Mouse (Mus musculus) midbrain, embryonic 16.5 days (tissue): ENCODE results near the gene Wee2. TPM values are rescaled to one million over a fixed set of nuclear protein-coding genes. Genes with fewer than 3 reads are reported as not detected.
A peak's percentile ranks its signal among the peaks of the same experiment; 100 is the strongest.

Experiments used
- ATAC-seq: fragments of 200-750 bp; cut with Nextera tagmentation; 2 replicates; pipeline ENCODE4 v1.8.0; 2017; ENCODE audit warnings: moderate TSS enrichment
- H3K27ac ChIP-seq: fragments of 300-500 bp; sonication (generic); 2 replicates; pipeline ENCODE4 v1.5.1; 2014; ENCODE audit warnings: mild to moderate bottlenecking, low read length, mixed read lengths
- H3K27me3 ChIP-seq: fragments of 300-500 bp; sonication (generic); 2 replicates; pipeline ENCODE4 v1.6.1; 2014; ENCODE audit warnings: low read depth, low read length, mixed read lengths; ENCODE audit not compliant: control insufficient read depth, insufficient read depth
- H3K36me3 ChIP-seq: fragments of 300-500 bp; sonication (generic); 2 replicates; pipeline ENCODE4 v1.6.1; 2014; ENCODE audit warnings: mild to moderate bottlenecking, low read length, moderate library complexity, mixed read lengths; ENCODE audit not compliant: control insufficient read depth, insufficient read depth
- H3K4me1 ChIP-seq: fragments of 300-500 bp; sonication (generic); 2 replicates; pipeline ENCODE4 v1.6.1; 2014; ENCODE audit warnings: mild to moderate bottlenecking, low read length, mixed read lengths; ENCODE audit not compliant: control insufficient read depth, insufficient read depth
- H3K4me2 ChIP-seq: fragments of 300-500 bp; sonication (generic); 2 replicates; pipeline ENCODE4 v1.6.1; 2014; ENCODE audit warnings: mild to moderate bottlenecking, low read length, mixed read lengths
- H3K4me3 ChIP-seq: fragments of 300-500 bp; sonication (generic); 2 replicates; pipeline ENCODE4 v1.5.1; 2014; ENCODE audit warnings: low read depth, mild to moderate bottlenecking, low read length, moderate library complexity, mixed read lengths
- H3K9ac ChIP-seq: fragments of 300-500 bp; sonication (generic); 2 replicates; pipeline ENCODE4 v1.6.1; 2014; ENCODE audit warnings: low read depth, low read length, mixed read lengths
- H3K9me3 ChIP-seq: fragments of 300-500 bp; sonication (generic); replicated peaks from 2 replicates; pipeline ENCODE4 v1.6.1; 2014; ENCODE audit warnings: mild to moderate bottlenecking, low read length, mixed read lengths; ENCODE audit not compliant: control insufficient read depth, poor library complexity, severe bottlenecking
- WGBS: fragments of 180-500 bp; shearing (Covaris S2); extraction: QIAGEN DNeasy Blood & Tissue Kit; methylation state at CpG from one replicate; pipeline ENCODE4 v1.1.7; 2014; 5-methylcytosine and 5-hydroxymethylcytosine counted together
- polyA plus RNA-seq: library from polyadenylated mRNA; unstranded; fragments of >200 nt; fragmentation: Nextera tagmentation; extraction: Ambion mirVana; gene quantifications from 2 replicates; pipeline ENCODE4 v1.2.1, GENCODE M21; 2015

Gene Wee2
- polyA plus RNA-seq, 1 experiment from 2014 or later, result 0.10 TPM

DNA sequence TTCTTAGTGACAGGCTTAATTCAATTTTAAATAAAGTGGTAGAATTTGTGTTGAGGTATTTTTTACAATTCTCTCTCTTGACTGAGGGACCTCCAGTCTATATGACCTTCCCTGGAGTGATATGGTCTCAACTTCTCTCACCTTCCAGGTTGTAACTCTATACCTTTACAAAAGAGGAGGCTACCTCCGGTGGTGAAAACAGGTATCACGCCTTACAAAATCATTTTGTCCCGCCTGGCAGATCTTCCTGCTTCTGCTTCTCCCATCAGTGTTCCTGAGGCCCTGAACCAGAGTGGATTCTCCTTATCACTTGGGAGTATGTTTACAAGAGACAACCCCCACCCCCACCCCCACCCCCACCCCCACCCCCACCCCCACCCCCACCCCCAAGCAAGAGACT lies 2.9 kb downstream of the Wee2 start:
- Histone ChIP-seq H3K9ac (no peak overlapping the region), H3K4me1 (no peaks in the 10 kb centered on the region), H3K36me3 (no peaks in the 10 kb centered on the region), H3K27me3 (no peaks in the 10 kb centered on the region; the same call in 1 of the 2 replicates), H3K4me3 (no peak overlapping the region), H3K27ac (no peak overlapping the region), H3K4me2 (no peak overlapping the region), H3K9me3 (no peaks in the 10 kb centered on the region)
- 49% methylated on average over 3 of the region's 3 CpGs for WGBS
- ATAC-seq, result no peak

GRCm38 (mm10) chr6:40443281-40443928 lies 4.5 kb downstream of the Wee2 start:
- H3K27ac ChIP-seq, result no peak overlapping the region
- no peak overlapping the region for H3K9ac ChIP-seq
- no peak for ATAC-seq
- no peaks in the 10 kb centered on the region; the same call in 1 of the 2 replicates for H3K27me3 ChIP-seq
- WGBS, result 39% methylated on average over 10 of the region's 10 CpGs
- H3K4me3 ChIP-seq, result no peak overlapping the region
- no peaks in the 10 kb centered on the region for H3K36me3 ChIP-seq
- no peak overlapping the region for H3K4me2 ChIP-seq
- H3K4me1 ChIP-seq, result no peaks in the 10 kb centered on the region
- no peaks in the 10 kb centered on the region for H3K9me3 ChIP-seq

- Histone ChIP-seq H3K9ac (no peak overlapping the region), H3K36me3 (no peaks in the 10 kb centered on the region), H3K27me3 (no peaks in the 10 kb centered on the region), H3K9me3 (no peaks in the 10 kb centered on the region), H3K4me1 (no peaks in the 10 kb centered on the region), H3K4me3 (no peak overlapping the region), H3K27ac (no peak overlapping the region), H3K4me2 (no peak overlapping the region)
- ATAC-seq, result no peak
Measured at GRCm38 (mm10) chr6:40448626-40449025, 9.7 kb downstream of the Wee2 start.

GRCm38 (mm10) chr6:40454436-40455041 lies 15.7 kb downstream of the Wee2 start:
- Histone ChIP-seq H3K9ac (no peak overlapping the region), H3K4me3 (no peak overlapping the region), H3K9me3 (no peaks in the 10 kb centered on the region), H3K27me3 (no peaks in the 10 kb centered on the region), H3K4me2 (no peak overlapping the region), H3K4me1 (no peaks in the 10 kb centered on the region), H3K27ac (no peak overlapping the region), H3K36me3 (no peaks in the 10 kb centered on the region)
- no peak for ATAC-seq
- WGBS, result 23% methylated on average over 7 of the region's 7 CpGs

- H3K4me1 ChIP-seq, result peaks cover 3% of the 10 kb centered on the region
- 48% methylated on average over 6 of the region's 6 CpGs for WGBS
- no peak overlapping the region for H3K27ac ChIP-seq
Measured at GRCm38 (mm10) chr6:40465710-40466109, 26.8 kb downstream of the Wee2 start.

DNA sequence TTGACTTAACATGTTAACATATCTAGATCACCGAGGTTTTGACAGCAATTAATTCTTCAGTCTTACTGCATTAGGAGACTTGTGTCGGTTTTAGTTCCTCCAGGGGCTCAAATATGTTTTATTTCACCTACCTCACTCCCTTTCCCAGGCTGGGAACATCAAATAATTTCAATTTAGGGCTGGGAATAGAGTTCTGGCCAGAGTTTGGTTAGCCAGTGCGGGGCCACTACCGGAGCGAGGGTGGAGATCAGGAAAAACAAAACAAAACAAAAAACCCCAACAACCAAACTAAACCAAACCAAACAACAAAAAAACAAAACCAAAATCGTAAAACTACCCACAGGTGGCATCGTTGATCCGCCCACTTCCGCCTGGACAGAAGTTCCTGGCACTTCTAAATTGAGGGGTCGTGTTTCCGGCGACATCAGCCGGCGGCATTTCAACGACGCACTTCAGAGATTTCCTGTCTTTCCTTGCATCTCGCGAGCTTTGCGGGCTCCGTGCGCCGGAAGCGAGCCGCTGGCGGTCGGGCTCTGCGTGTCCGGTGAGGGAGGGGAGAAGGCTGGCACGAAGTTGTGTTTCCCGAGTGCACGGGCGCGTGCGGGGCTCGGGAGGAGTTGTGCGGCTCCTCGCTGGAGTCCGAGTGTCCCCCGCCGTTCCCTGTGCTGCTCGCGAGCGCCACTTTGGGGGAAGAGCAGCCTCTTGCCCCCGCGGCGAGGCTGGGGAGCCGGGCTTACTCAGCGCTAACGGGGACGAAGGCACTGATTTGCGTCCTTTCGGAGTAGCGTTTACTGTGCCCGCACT lies 32.2 kb downstream of the Wee2 start, which contains the start of gene Ssbp1:
Ssbp1 (plus strand) TSS at position 437 of the 804 bp plus-strand sequence.
- Histone ChIP-seq H3K9ac (peak within 1 kb of the TSS; percentile 77), H3K9me3 (no peaks in the 10 kb centered on the region), H3K4me2 (peak within 1 kb of the TSS; percentile 86), H3K4me1 (peaks cover 12% of the 10 kb centered on the region), H3K36me3 (peaks cover 16% of the 10 kb centered on the region), H3K27me3 (no peaks in the 10 kb centered on the region), H3K27ac (peak within 1 kb of the TSS; percentile 87), H3K4me3 (peak within 1 kb of the TSS; percentile 57)
- under 1% methylated on average over 52 of the region's 54 CpGs for WGBS
- ATAC-seq, result peak; percentile 97

More at GRCm38 (mm10) chr6:40465710-40466109, 26.8 kb downstream of the Wee2 start:
- H3K9me3 ChIP-seq, result no peaks in the 10 kb centered on the region
- H3K4me2 ChIP-seq, result no peak overlapping the region
- H3K36me3 ChIP-seq, result no peaks in the 10 kb centered on the region
- no peaks in the 10 kb centered on the region for H3K27me3 ChIP-seq
- no peak overlapping the region for H3K4me3 ChIP-seq
- no peak overlapping the region for H3K9ac ChIP-seq
- no peak for ATAC-seq

DNA sequence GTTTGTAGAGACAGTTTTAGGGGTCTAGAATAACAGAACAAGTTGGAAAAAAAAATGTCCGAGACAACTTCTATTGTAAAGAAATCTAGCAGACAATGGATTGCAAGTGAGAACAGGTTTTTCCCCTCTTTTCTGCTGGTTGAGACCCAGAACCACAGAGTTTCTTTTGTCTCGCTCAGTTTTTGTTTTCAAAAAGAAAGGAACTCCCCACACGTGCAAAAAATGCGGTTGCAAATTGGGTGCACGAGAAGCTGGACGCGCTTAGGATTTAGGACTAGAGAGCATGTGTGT lies 32.8 kb downstream of the Wee2 start:
- H3K27ac ChIP-seq, result peak overlapping the region; percentile 87
- H3K36me3 ChIP-seq, result peaks cover 20% of the 10 kb centered on the region
- WGBS, result under 1% methylated on average over 7 of the region's 7 CpGs
- H3K4me2 ChIP-seq, result peak overlapping the region; percentile 86
- no peak for ATAC-seq
- no peaks in the 10 kb centered on the region for H3K9me3 ChIP-seq
- peak overlapping the region; percentile 77 for H3K9ac ChIP-seq
- no peaks in the 10 kb centered on the region for H3K27me3 ChIP-seq
- H3K4me1 ChIP-seq, result peaks cover 12% of the 10 kb centered on the region
- peak overlapping the region; percentile 57 for H3K4me3 ChIP-seq

- no peak for ATAC-seq
- H3K9ac ChIP-seq, result no peak overlapping the region
- no peaks in the 10 kb centered on the region for H3K9me3 ChIP-seq
- peaks cover 7% of the 10 kb centered on the region for H3K4me1 ChIP-seq
- H3K27ac ChIP-seq, result no peak overlapping the region
- no peak overlapping the region for H3K4me3 ChIP-seq
- peaks cover 31% of the 10 kb centered on the region for H3K36me3 ChIP-seq
- WGBS, result 94% methylated on average over 4 of the region's 4 CpGs
- H3K27me3 ChIP-seq, result no peaks in the 10 kb centered on the region
- no peak overlapping the region for H3K4me2 ChIP-seq
Measured at GRCm38 (mm10) chr6:40476132-40476531, 37.2 kb downstream of the Wee2 start.

- no peak for ATAC-seq
- Histone ChIP-seq H3K27me3 (no peaks in the 10 kb centered on the region), H3K4me3 (no peak overlapping the region), H3K36me3 (peaks cover 47% of the 10 kb centered on the region), H3K4me2 (no peak overlapping the region), H3K27ac (no peak overlapping the region), H3K9ac (no peak overlapping the region), H3K4me1 (no peaks in the 10 kb centered on the region), H3K9me3 (no peaks in the 10 kb centered on the region)
- 96% methylated on average over 1 of the region's 1 CpGs for WGBS
Measured at GRCm38 (mm10) chr6:40479705-40480104, 40.8 kb downstream of the Wee2 start.
